Mouse (Mus musculus): Measurements from ENCODE around the gene Vwa5b2. TPM values are rescaled to one million over a fixed set of nuclear protein-coding genes. Genes with fewer than 3 reads are reported as not detected.

The Vwa5b2 gene
- polyA plus RNA-seq, 1 experiment from 2014 or later, result 0.83 TPM

- H3K27me3 ChIP-seq (ENCODE audit: control insufficient read depth, insufficient read depth, low read depth, low read length), result no peaks in the 10 kb centered on the region
- H3K9ac ChIP-seq (ENCODE audit: low read depth, low read length), result no peak overlapping the region
- H3K36me3 ChIP-seq (ENCODE audit: control insufficient read depth, insufficient read depth), result peaks cover 44% of the 10 kb centered on the region
- peaks cover under 1% of the 10 kb centered on the region; the same call in 1 of the 2 replicates for H3K4me1 ChIP-seq (ENCODE audit: control insufficient read depth, low read depth, low read length)
- no peak overlapping the region for H3K27ac ChIP-seq (ENCODE audit: low read length)
- H3K9me3 ChIP-seq (replicated peaks; ENCODE audit: control insufficient read depth, low read length), result no peaks in the 10 kb centered on the region
- ATAC-seq (ENCODE audit: low read depth), result no peak
- no peak overlapping the region for H3K4me2 ChIP-seq (ENCODE audit: low read depth, low read length)
- 72% methylated on average over 6 of the region's 6 CpGs for WGBS (ENCODE audit: insufficient replicate concordance)
- H3K4me3 ChIP-seq (ENCODE audit: low read depth, low read length), result no peak overlapping the region
These were observed 34.3 kb upstream of the Vwa5b2 start for GRCm38 (mm10) chr16:20555000-20555399.

GRCm38 (mm10) chr16:20557381-20557780 lies 31.9 kb upstream of the Vwa5b2 start:
- H3K4me1 ChIP-seq (ENCODE audit: control insufficient read depth, low read depth, low read length), result no peaks in the 10 kb centered on the region
- H3K4me2 ChIP-seq (ENCODE audit: low read depth, low read length), result no peak overlapping the region
- no peak overlapping the region for H3K27ac ChIP-seq (ENCODE audit: low read length)
- no peaks in the 10 kb centered on the region for H3K27me3 ChIP-seq (ENCODE audit: control insufficient read depth, insufficient read depth, low read depth, low read length)
- H3K4me3 ChIP-seq (ENCODE audit: low read depth, low read length), result no peak overlapping the region
- peaks cover 38% of the 10 kb centered on the region for H3K36me3 ChIP-seq (ENCODE audit: control insufficient read depth, insufficient read depth)
- no peak for ATAC-seq (ENCODE audit: low read depth)
- H3K9ac ChIP-seq (ENCODE audit: low read depth, low read length), result no peak overlapping the region
- H3K9me3 ChIP-seq (replicated peaks; ENCODE audit: control insufficient read depth, low read length), result no peaks in the 10 kb centered on the region
- 76% methylated on average over 7 of the region's 7 CpGs for WGBS (ENCODE audit: insufficient replicate concordance)

GRCm38 (mm10) chr16:20565075-20565474 lies 24.2 kb upstream of the Vwa5b2 start:
- H3K9me3 ChIP-seq (replicated peaks; ENCODE audit: control insufficient read depth, low read length), result no peaks in the 10 kb centered on the region
- no peak overlapping the region for H3K4me3 ChIP-seq (ENCODE audit: low read depth, low read length)
- no peak overlapping the region for H3K27ac ChIP-seq (ENCODE audit: low read length)
- H3K9ac ChIP-seq (ENCODE audit: low read depth, low read length), result no peak overlapping the region
- H3K27me3 ChIP-seq (ENCODE audit: control insufficient read depth, insufficient read depth, low read depth, low read length), result no peaks in the 10 kb centered on the region
- ATAC-seq (ENCODE audit: low read depth), result no peak
- no peaks in the 10 kb centered on the region for H3K4me1 ChIP-seq (ENCODE audit: control insufficient read depth, low read depth, low read length)
- H3K4me2 ChIP-seq (ENCODE audit: low read depth, low read length), result no peak overlapping the region
- 41% methylated on average over 1 of the region's 1 CpGs for WGBS (ENCODE audit: insufficient replicate concordance)
- H3K36me3 ChIP-seq (ENCODE audit: control insufficient read depth, insufficient read depth), result peaks cover 17% of the 10 kb centered on the region

GRCm38 (mm10) chr16:20589939-20590679 lies 838 bp downstream of the Vwa5b2 start:
- Histone ChIP-seq H3K27ac (ENCODE audit: low read length) (no peak overlapping the region), H3K4me2 (ENCODE audit: low read depth, low read length) (peak overlapping the region; percentile 60), H3K9me3 (replicated peaks; ENCODE audit: control insufficient read depth, low read length) (no peaks in the 10 kb centered on the region), H3K27me3 (ENCODE audit: control insufficient read depth, insufficient read depth, low read depth, low read length) (peaks cover 66% of the 10 kb centered on the region), H3K36me3 (ENCODE audit: control insufficient read depth, insufficient read depth) (no peaks in the 10 kb centered on the region), H3K4me1 (ENCODE audit: control insufficient read depth, low read depth, low read length) (peaks cover 29% of the 10 kb centered on the region), H3K9ac (ENCODE audit: low read depth, low read length) (peak overlapping the region; percentile 24; the same call in 1 of the 2 replicates), H3K4me3 (ENCODE audit: low read depth, low read length) (peak overlapping the region; percentile 50)
- ATAC-seq (ENCODE audit: low read depth), result 0 out of 2 replicates have a peak, but pooled peaks have one; percentile 27
- 0% methylated on average over 36 of the region's 39 CpGs for WGBS (ENCODE audit: insufficient replicate concordance)

DNA sequence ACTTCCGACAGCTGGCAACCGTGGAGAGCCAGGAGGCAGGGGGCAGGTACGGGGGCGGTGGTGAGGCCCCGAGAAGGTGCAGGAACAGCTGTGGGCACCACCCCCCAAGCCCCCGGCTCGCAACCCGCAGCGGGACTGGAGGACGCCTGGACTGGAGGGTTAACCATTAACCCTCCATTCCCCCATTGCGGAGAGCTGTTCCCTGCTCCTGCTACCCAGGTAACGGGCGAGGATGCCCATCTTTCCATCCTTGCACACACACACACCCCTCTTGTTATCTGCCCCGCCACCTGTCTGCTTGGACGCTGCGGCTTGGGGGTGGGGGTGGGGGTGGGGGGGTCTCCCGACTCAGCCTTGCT lies 1.4 kb downstream of the Vwa5b2 start:
- H3K27me3 ChIP-seq (ENCODE audit: control insufficient read depth, insufficient read depth, low read depth, low read length), result peaks cover 66% of the 10 kb centered on the region
- H3K36me3 ChIP-seq (ENCODE audit: control insufficient read depth, insufficient read depth), result no peaks in the 10 kb centered on the region
- peak overlapping the region; percentile 50 for H3K4me3 ChIP-seq (ENCODE audit: low read depth, low read length)
- H3K4me1 ChIP-seq (ENCODE audit: control insufficient read depth, low read depth, low read length), result peaks cover 34% of the 10 kb centered on the region
- no peaks in the 10 kb centered on the region for H3K9me3 ChIP-seq (replicated peaks; ENCODE audit: control insufficient read depth, low read length)
- WGBS (ENCODE audit: insufficient replicate concordance), result 2% methylated on average over 17 of the region's 17 CpGs
- no peak overlapping the region for H3K27ac ChIP-seq (ENCODE audit: low read length)
- no peak overlapping the region for H3K9ac ChIP-seq (ENCODE audit: low read depth, low read length)
- H3K4me2 ChIP-seq (ENCODE audit: low read depth, low read length), result peak overlapping the region; percentile 60
- no peak for ATAC-seq (ENCODE audit: low read depth)

- no peaks in the 10 kb centered on the region for H3K9me3 ChIP-seq (replicated peaks; ENCODE audit: control insufficient read depth, low read length)
- H3K4me3 ChIP-seq (ENCODE audit: low read depth, low read length), result peak overlapping the region; percentile 50
- no peak for ATAC-seq (ENCODE audit: low read depth)
- H3K36me3 ChIP-seq (ENCODE audit: control insufficient read depth, insufficient read depth), result no peaks in the 10 kb centered on the region
- peaks cover 66% of the 10 kb centered on the region for H3K27me3 ChIP-seq (ENCODE audit: control insufficient read depth, insufficient read depth, low read depth, low read length)
- H3K9ac ChIP-seq (ENCODE audit: low read depth, low read length), result no peak overlapping the region
- WGBS (ENCODE audit: insufficient replicate concordance), result 4% methylated on average over 47 of the region's 48 CpGs
- H3K27ac ChIP-seq (ENCODE audit: low read length), result no peak overlapping the region
- H3K4me1 ChIP-seq (ENCODE audit: control insufficient read depth, low read depth, low read length), result peaks cover 40% of the 10 kb centered on the region
- peak overlapping the region; percentile 60; the same call in 1 of the 2 replicates for H3K4me2 ChIP-seq (ENCODE audit: low read depth, low read length)
These were observed 1.9 kb downstream of the Vwa5b2 start for GRCm38 (mm10) chr16:20591076-20591705.

DNA sequence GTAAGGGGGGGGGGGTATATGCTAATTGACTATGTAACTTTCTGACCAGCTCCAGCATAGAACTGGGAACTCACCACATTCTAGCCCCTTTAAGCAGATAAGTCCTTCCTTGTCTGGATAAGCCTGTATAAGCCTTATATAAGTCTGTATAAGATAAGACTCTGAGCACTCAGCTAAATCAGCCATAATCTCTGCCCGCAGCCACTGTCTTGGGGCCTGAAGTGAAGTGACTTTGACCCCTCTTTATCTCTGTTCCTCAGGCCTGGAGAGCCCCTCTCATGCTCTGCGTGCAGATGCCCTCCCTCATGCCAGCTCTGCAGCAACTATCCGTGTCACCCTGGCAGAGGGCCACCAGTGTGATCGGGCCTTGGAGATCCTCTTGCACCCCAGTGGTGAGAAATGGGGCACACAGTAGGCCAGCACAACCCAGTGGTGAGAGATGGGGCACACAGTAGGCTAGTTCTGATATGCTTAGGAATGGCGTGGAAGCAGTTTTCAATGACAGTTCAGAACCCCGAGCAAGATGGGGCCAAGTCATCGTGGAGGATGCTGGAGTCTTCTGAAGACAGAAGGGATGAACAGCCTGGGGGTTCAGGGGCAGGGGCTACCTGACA lies 5.9 kb downstream of the Vwa5b2 start:
- Histone ChIP-seq H3K4me1 (ENCODE audit: control insufficient read depth, low read depth, low read length) (peaks cover 39% of the 10 kb centered on the region), H3K9ac (ENCODE audit: low read depth, low read length) (no peak overlapping the region; the same call in 1 of the 2 replicates), H3K27me3 (ENCODE audit: control insufficient read depth, insufficient read depth, low read depth, low read length) (peaks cover 39% of the 10 kb centered on the region), H3K36me3 (ENCODE audit: control insufficient read depth, insufficient read depth) (no peaks in the 10 kb centered on the region), H3K9me3 (replicated peaks; ENCODE audit: control insufficient read depth, low read length) (no peaks in the 10 kb centered on the region), H3K4me2 (ENCODE audit: low read depth, low read length) (peak overlapping the region; percentile 20; the same call in 1 of the 2 replicates), H3K4me3 (ENCODE audit: low read depth, low read length) (no peak overlapping the region), H3K27ac (ENCODE audit: low read length) (peak overlapping the region; percentile 33; the same call in 1 of the 2 replicates)
- peak; percentile 87 for ATAC-seq (ENCODE audit: low read depth)
- WGBS (ENCODE audit: insufficient replicate concordance), result 39% methylated on average over 7 of the region's 7 CpGs

DNA sequence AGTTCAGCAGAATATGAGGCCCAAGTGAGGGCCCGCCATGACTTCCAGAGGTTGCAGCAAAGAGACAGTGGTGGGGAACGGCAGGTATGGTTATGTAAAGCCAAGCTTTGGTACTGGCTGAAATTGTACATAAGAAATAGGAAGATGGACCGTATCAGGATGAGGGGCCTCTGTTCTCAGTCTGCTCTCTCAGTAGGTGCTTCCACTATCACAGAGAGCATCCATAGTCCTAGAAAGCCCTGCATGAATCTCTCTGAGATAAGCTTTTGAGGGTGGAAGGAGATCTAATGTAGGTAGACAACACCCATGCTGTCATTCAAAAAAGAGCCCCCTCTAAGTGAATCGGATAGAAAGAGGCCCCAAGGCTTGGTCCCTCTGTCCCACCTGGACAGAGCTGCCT lies 6.5 kb downstream of the Vwa5b2 start:
- WGBS (ENCODE audit: insufficient replicate concordance), result 39% methylated on average over 4 of the region's 4 CpGs
- Histone ChIP-seq H3K36me3 (ENCODE audit: control insufficient read depth, insufficient read depth) (no peaks in the 10 kb centered on the region), H3K9me3 (replicated peaks; ENCODE audit: control insufficient read depth, low read length) (no peaks in the 10 kb centered on the region), H3K4me2 (ENCODE audit: low read depth, low read length) (peak overlapping the region; percentile 20; the same call in 1 of the 2 replicates), H3K4me3 (ENCODE audit: low read depth, low read length) (no peak overlapping the region), H3K9ac (ENCODE audit: low read depth, low read length) (no peak overlapping the region; the same call in 1 of the 2 replicates), H3K27ac (ENCODE audit: low read length) (0 out of 2 replicates have a peak overlapping the region, but pooled peaks have one; percentile 33), H3K4me1 (ENCODE audit: control insufficient read depth, low read depth, low read length) (peaks cover 33% of the 10 kb centered on the region), H3K27me3 (ENCODE audit: control insufficient read depth, insufficient read depth, low read depth, low read length) (peaks cover 33% of the 10 kb centered on the region)
- peak; percentile 55 for ATAC-seq (ENCODE audit: low read depth)
